Mouse (Mus musculus): ENCODE data around the gene Capn1.
"Not testable (repeated sequence)": the region's sequence is repeated elsewhere in the genome, so short reads cannot be mapped to it uniquely, and the experiment has no call there.

The Capn1 gene

DNA sequence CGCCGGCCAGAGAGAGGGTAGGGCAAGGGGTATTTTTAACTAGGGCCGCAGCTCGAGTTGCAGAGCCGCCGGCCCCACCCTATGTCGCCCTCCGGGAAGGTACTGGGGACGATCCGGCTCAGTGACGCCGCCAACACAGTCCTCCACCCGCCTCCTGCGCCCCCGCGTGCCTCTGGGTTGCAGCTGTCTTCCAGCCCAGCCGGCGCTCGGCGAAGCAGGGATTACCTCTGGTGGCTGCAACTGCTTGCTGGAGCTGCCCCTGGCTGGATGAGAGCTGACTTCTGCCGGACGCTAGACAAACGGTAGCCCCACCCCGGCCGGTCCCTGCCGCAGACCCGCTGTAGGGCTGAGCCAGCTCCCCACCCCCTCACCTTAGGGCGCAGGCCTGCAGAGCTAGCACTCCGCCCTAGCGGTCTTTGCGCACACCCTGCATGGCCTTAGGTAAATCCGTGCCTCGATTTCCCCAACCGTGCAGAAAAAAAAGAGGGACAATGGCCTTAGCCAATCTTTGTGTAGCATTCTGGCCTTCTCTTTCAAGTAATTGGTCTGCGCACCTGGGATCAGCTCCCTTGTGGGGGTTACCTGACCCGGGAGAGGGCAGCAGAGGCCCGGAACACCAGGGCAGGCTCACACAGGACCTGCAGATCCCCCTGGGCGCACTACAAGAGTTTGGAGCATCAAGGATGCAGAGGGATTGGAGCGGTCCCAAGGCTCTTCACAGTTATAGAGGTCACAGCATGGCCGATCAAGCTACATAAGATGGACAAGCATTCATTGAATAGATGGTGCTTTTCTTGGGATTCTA is at the start of gene Capn1:
TSS of gene Capn1 (minus strand) at position 387 of the 805 bp plus-strand sequence.
- peak; percentile 75 to 80 for DNase-seq (ENCODE audit: low spot score in 2 of 2)

- DNase-seq (ENCODE audit: low spot score in 2 of 2): peak in 1 of 2 experiments; percentile 26
Measured at GRCm38 (mm10) chr19:6063081-6063480, 47.4 kb upstream of the Capn1 start.

GRCm38 (mm10) chr19:6062418-6062817 is 46.7 kb upstream of the Capn1 start:
- no peak for DNase-seq (ENCODE audit: low spot score in 2 of 2)

DNA sequence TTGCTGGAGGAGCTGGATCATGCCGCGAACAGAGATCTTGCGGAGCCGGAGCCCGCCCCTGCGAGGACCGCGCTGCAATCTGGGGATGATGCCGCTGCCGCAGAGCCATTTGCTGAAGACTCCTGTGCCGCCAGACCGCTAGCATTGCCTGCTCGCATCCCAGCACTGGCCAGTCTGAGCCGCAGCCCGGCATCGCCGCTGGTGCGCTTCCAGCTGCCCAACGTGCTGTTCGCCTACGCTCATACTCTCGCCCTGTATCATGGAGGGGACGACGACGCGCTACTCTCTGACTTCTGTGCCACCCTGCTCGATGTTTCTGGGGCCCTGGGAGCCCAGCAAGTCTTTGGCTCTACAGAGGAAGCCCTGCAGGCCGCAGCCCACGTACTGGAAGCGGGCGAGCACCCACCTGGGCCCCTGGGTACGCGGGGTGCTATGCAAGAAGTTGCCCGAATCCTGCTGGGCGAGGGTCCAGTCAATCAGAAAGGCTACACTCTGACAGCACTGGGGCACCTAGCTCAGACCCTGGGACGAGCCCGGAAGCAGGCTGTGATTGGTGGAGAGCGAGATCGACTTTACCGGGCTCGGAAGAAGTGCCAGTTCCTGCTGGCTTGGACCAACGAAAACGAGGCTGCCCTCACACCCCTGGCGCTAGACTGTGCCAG is 46.1 kb upstream of the Capn1 start:
- DNase-seq (ENCODE audit: low spot score in 2 of 2): peak; percentile 64 to 79

- peak; percentile 96 to 97 for DNase-seq (ENCODE audit: low spot score in 2 of 2)
Measured at GRCm38 (mm10) chr19:6061021-6061533, 45.4 kb upstream of the Capn1 start, which contains the start of gene Znhit2. Gene Znhit2, plus strand, starts transcription at chr19:6061192.

DNA sequence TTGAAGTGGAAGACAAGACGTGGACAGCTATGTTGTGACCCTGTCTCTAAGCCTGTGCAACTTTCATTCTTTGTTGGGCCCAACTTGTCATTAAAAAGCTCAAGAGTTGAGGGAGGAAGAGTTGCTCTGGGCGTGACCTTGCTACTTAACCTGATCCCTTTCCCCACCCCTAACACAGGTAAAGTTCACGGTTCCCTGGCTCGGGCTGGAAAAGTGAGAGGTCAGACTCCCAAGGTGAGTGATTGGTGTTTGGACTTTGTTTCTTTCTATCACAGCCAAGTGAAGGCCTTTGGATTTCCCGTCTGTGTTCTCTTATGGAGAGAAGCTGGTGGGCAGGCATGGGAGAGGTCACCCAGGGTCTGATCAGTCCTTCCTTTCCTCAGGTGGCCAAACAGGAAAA is 43.3 kb upstream of the Capn1 start:
- no peak for DNase-seq (ENCODE audit: low spot score in 2 of 2)

- DNase-seq (ENCODE audit: low spot score in 2 of 2): no peak
Measured at GRCm38 (mm10) chr19:6058513-6058912, 42.8 kb upstream of the Capn1 start.

- DNase-seq (ENCODE audit: low spot score in 2 of 2): peak; percentile 100
Measured at GRCm38 (mm10) chr19:6057313-6058096, 41.8 kb upstream of the Capn1 start, which contains the start of the genes Mrpl49 and Fau. Gene Mrpl49, minus strand, starts transcription at chr19:6057785. Gene Fau, plus strand, starts transcription at chr19:6057844.

DNA sequence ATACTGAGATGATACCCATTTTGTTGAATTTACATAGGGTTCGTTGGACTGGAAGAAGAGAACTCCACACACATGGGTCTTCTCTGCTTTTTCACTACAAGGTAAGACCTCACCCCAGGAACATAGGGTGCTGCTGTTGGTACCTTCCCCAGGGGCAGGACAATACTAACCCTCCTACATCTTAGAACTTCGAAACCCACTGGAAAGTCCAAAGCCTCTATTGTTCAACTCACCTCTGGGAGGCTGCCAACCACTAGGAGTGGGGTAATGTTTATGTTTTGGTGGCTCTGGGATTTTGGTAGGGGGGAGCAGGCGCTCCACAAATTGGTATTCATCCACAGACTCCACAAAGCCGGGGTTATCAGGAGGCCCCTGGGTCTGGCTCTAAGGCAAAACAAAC is 41.0 kb upstream of the Capn1 start:
- DNase-seq (ENCODE audit: low spot score in 2 of 2): no peak

DNA sequence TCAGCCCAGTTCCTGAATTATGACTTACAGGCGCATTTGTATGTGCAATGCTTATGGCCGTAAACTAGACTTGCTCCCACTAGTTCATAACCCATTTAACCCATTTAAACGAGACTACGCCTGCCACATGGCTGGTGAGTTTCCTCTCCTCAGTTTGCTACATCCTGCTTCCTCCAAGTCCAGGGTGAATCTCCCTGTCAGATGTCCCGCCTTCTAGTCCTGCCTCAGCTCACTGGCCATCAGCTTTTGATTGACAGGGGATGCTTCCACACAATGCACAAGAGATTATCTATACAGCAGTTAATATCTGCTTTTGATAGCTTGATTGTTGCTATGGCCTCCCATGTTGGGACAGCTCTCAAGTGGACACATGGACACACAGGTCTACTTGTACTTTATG is 38.6 kb upstream of the Capn1 start:
- no peak for DNase-seq (ENCODE audit: low spot score in 2 of 2)

DNA sequence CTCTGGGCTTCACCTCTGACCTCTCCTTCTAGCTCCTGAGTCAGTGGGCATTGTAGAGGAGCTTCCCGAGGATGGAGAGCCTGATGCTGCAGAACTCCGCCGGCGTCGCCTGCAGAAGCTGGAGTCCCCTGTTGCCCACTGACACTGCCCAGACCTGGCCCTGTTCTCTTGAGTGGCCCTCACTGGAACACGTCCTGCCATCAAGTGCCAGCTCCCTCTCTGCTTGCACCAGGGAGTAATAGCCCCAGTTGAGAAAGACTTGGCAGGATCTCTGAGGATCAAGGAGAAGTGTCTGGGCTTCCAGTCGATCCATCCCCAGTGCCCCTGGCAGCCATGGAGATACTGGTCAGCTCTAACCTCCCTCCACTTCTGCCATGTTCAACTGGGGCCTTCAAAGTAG is 36.8 kb upstream of the Capn1 start:
- DNase-seq (ENCODE audit: low spot score in 2 of 2): no peak

GRCm38 (mm10) chr19:6048681-6049410 is 33.1 kb upstream of the Capn1 start:
- no peak for DNase-seq (ENCODE audit: low spot score in 2 of 2)

- no peak for DNase-seq (ENCODE audit: low spot score in 2 of 2)
Measured at GRCm38 (mm10) chr19:6047899-6048166, 32.1 kb upstream of the Capn1 start.

DNA sequence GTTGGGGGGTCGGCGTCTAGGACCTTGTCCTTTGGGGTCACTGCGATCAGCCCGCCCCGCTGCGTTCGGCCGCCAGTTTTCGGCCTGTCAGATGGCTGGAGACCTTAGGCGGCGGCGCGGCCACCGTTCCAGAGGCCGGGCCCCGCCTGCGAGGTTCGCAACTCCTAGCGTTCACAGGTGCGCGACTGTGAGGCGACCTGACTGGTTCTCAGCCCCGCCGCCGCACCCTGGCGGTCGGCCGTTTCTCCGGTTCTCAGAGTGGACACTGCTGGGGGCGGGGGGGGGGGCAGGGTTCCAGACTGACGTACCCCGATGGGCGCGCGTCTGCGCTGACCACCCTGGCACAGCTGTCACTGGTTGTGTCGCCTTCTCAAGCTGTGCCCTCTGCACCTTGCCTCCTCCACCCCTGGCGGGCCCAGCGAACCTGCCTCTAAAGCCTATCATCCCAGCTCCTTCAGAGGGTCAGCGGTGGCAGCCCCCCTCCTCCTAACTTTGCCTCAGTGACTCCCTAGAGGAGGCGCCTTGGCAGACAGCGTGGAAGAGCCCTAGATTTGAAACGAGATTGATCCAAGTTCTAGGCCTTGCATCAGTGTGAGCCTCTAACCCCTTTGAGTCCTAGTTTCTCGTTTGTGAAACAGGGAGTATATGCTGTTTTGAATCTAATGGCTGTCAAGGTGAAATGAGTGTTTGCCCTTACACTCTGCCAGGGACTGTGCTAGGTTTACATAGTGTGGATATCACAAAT is 31.6 kb upstream of the Capn1 start:
- DNase-seq (ENCODE audit: low spot score in 2 of 2): peak in 1 of 2 experiments; percentile 49

DNA sequence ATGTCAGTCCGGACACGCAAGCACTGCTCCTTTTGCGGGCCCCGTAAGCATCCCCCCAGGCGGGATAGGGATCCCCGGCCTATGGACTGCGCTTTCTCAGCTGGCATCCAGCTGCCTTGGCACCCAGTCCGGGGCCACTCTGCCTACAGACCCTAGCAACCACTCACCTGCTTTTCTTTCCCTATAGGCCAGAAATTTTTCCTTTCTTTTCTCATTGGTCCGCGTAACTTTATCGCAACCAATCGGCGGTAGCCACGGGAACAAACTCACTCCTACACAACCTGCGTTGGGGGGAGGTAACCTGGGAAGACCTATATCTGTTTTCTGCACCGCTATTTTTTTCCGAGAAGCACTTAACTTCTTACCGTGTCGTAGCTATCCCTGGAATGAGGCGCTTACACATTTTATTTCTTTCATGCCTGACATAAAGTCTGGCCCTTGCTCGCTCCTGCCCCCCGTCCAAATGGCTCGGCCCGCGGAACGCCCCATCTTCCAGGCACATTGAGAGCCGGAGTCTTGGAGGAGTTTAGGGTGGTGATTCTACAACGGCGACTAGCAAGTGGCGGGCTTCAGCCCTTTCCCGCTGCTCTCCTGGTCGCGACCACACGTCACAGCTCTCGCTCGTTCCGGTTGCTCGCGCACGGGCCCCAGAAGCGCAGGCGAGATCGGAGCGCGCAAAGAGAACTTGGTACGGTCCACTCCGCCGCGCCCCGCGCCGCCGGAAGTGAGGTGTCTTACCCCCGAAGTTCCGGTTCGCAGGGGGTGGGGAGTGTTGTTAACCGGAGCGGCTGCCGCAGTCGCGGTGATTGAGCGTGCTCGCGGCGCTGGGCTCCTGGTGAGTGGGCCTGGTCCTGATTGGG is 30.8 kb upstream of the Capn1 start, which contains the start of gene Syvn1:
TSS of gene Syvn1 (plus strand) at position 283 of the 860 bp plus-strand sequence.
- peak; percentile 94 to 96 for DNase-seq (ENCODE audit: low spot score in 2 of 2)

DNA sequence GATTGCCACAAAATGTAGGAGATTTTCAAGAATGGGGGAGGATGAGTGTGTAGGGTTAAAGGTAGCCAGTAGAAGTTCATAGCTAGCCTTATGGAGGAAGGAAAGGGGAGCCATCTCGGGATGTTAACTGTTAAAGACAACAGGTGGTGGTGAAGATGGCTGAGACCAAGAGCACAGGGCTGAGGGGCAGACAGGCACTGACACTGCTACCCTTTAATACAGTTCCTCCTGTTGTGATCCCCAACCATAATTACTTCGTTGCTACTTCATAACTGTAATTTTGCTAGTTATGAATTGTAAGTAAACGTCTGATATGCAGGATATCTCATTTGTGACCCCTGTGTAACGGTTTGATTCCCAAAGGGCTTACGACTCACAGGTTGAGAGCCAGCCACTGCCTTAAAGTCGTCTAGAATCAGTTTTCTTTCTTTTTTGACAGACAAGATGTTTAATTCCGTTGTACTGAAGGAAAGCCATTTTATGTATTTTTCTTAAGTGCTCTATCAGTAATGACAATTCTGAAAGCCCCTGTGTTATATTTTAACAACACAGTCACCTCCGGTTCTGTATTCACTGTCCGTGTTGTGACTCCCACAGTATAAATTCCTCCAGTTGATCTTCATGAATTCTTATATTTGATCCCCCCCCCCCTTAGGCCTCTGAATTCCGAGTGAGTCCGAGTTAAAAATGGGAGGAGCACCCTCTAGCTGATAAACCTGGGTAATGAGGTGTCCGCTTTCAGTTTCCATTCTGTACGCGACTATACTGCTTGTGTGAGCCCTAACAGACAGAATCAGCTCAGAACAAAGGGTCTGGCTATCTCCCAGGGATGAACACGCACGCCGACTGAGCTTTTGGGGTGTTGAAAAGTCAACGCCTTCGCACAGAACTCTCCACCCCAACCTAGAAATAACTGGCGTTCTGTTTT is 29.9 kb upstream of the Capn1 start:
- DNase-seq (ENCODE audit: low spot score in 2 of 2): no peak

DNA sequence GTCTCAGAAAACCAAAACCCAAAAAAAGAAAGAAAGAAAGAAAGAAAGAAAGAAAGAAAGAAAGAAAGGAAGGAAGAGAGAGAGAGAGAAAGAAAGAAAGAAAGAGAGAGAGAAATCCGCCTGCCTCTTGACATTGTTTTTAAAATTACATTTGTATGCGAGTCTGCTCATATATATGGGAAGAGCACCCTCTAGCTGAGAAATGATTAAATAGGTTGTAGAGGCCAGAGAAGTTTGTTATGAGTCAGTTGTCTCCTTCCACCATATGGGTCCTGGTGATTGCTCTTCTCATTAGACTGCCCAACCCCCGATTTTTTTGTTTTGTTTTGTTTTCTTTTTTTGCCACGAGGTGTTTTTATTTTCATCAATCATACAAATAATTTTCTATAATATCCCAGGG is 28.4 kb upstream of the Capn1 start:
- not testable (repeated sequence) for DNase-seq (ENCODE audit: low spot score in 2 of 2)

DNA sequence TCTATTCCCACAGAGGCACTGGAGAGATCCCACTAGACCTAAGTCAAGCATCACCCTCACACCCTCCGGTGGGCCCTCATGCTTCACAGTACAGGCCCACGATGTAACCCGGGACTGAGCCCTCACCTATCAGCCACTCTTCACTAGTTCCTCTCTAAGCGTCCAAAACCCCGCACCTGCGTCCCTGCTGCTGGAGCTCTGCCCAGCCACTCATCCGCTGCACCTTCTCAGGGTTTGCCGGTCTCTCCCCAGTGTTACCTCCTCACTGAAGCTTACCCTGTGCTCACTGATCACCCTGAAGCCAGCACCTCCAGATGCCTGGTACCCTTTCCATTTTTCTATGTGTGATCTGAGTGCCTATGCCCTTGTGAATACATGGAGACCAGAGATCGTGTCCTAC is 26.6 kb upstream of the Capn1 start:
- DNase-seq (ENCODE audit: low spot score in 2 of 2): no peak

GRCm38 (mm10) chr19:6040002-6040401 is 24.3 kb upstream of the Capn1 start:
- no peak for DNase-seq (ENCODE audit: low spot score in 2 of 2)

All from right cerebral cortex, postnatal 10 days (tissue).